Mouse (Mus musculus): ENCODE data around the gene Cav1. TPM values are rescaled to one million over a fixed set of nuclear protein-coding genes. Genes with fewer than 3 reads are reported as not detected.

Gene Cav1
- polyA plus RNA-seq, 1 experiment, result 61.8 TPM

GRCm38 (mm10) chr6:17377371-17377770 lies 71.2 kb downstream of the Cav1 start:
- H3K27ac ChIP-seq (ENCODE audit: insufficient read depth, low read length), result no peak overlapping the region
- no peaks in the 10 kb centered on the region for H3K4me1 ChIP-seq (ENCODE audit: control insufficient read depth, insufficient read depth, insufficient read length)
- TF ChIP-seq CTCF (IDR thresholded peaks at IDR 0.05; ENCODE audit: extremely low read depth, insufficient read depth, insufficient read length, insufficient replicate concordance) (no peak), POLR2A (IDR thresholded peaks at IDR 0.05; ENCODE audit: low read depth, low read length) (no peak)
- no peaks in the 10 kb centered on the region for H3K36me3 ChIP-seq (ENCODE audit: control insufficient read depth, insufficient read depth, low read length)
- WGBS, result 82% methylated on average over 2 of the region's 2 CpGs
- DNase-seq (ENCODE audit: low read depth in 1 of 2, low spot score in 2 of 2), result no peak
- no peak overlapping the region for H3K4me3 ChIP-seq (ENCODE audit: extremely low read depth, insufficient read depth, insufficient read length)
- no peaks in the 10 kb centered on the region for H3K27me3 ChIP-seq (ENCODE audit: control insufficient read depth, insufficient read depth, low read length)

GRCm38 (mm10) chr6:17380102-17380501 lies 74.0 kb downstream of the Cav1 start:
- TF ChIP-seq CTCF (IDR thresholded peaks at IDR 0.05; ENCODE audit: extremely low read depth, insufficient read depth, insufficient read length, insufficient replicate concordance) (no peak), POLR2A (IDR thresholded peaks at IDR 0.05; ENCODE audit: low read depth, low read length) (no peak)
- WGBS, result 92% methylated on average over 3 of the region's 3 CpGs
- Histone ChIP-seq H3K4me3 (ENCODE audit: extremely low read depth, insufficient read depth, insufficient read length) (no peak overlapping the region), H3K4me1 (ENCODE audit: control insufficient read depth, insufficient read depth, insufficient read length) (no peaks in the 10 kb centered on the region), H3K27ac (ENCODE audit: insufficient read depth, low read length) (no peak overlapping the region), H3K27me3 (ENCODE audit: control insufficient read depth, insufficient read depth, low read length) (no peaks in the 10 kb centered on the region), H3K36me3 (ENCODE audit: control insufficient read depth, insufficient read depth, low read length) (no peaks in the 10 kb centered on the region)
- DNase-seq (ENCODE audit: low read depth in 1 of 2, low spot score in 2 of 2), result no peak

- no peaks in the 10 kb centered on the region for H3K27me3 ChIP-seq (ENCODE audit: control insufficient read depth, insufficient read depth, low read length)
- TF ChIP-seq CTCF (IDR thresholded peaks at IDR 0.05; ENCODE audit: extremely low read depth, insufficient read depth, insufficient read length, insufficient replicate concordance) (no peak), POLR2A (IDR thresholded peaks at IDR 0.05; ENCODE audit: low read depth, low read length) (no peak)
- H3K4me1 ChIP-seq (ENCODE audit: control insufficient read depth, insufficient read depth, insufficient read length), result no peaks in the 10 kb centered on the region
- WGBS, result 84% methylated on average over 6 of the region's 6 CpGs
- no peaks in the 10 kb centered on the region for H3K36me3 ChIP-seq (ENCODE audit: control insufficient read depth, insufficient read depth, low read length)
- DNase-seq (ENCODE audit: low read depth in 1 of 2, low spot score in 2 of 2), result no peak
- no peak overlapping the region for H3K27ac ChIP-seq (ENCODE audit: insufficient read depth, low read length)
- no peak overlapping the region for H3K4me3 ChIP-seq (ENCODE audit: extremely low read depth, insufficient read depth, insufficient read length)
Observed at GRCm38 (mm10) chr6:17381690-17382089, 75.6 kb downstream of the Cav1 start.

GRCm38 (mm10) chr6:17385531-17385930 lies 79.4 kb downstream of the Cav1 start:
- H3K36me3 ChIP-seq (ENCODE audit: control insufficient read depth, insufficient read depth, low read length), result no peaks in the 10 kb centered on the region
- H3K27ac ChIP-seq (ENCODE audit: insufficient read depth, low read length), result no peak overlapping the region
- H3K4me1 ChIP-seq (ENCODE audit: control insufficient read depth, insufficient read depth, insufficient read length), result no peaks in the 10 kb centered on the region
- no peak for DNase-seq (ENCODE audit: low read depth in 1 of 2, low spot score in 2 of 2)
- H3K4me3 ChIP-seq (ENCODE audit: extremely low read depth, insufficient read depth, insufficient read length), result no peak overlapping the region
- no peaks in the 10 kb centered on the region for H3K27me3 ChIP-seq (ENCODE audit: control insufficient read depth, insufficient read depth, low read length)
- TF ChIP-seq POLR2A (IDR thresholded peaks at IDR 0.05; ENCODE audit: low read depth, low read length) (no peak), CTCF (IDR thresholded peaks at IDR 0.05; ENCODE audit: extremely low read depth, insufficient read depth, insufficient read length, insufficient replicate concordance) (no peak)
- WGBS, result 38% methylated on average over 5 of the region's 5 CpGs

- WGBS, result 90% methylated on average over 2 of the region's 2 CpGs
- TF ChIP-seq CTCF (IDR thresholded peaks at IDR 0.05; ENCODE audit: extremely low read depth, insufficient read depth, insufficient read length, insufficient replicate concordance) (no peak), POLR2A (IDR thresholded peaks at IDR 0.05; ENCODE audit: low read depth, low read length) (no peak)
- H3K4me3 ChIP-seq (ENCODE audit: extremely low read depth, insufficient read depth, insufficient read length), result no peak overlapping the region
- H3K27ac ChIP-seq (ENCODE audit: insufficient read depth, low read length), result no peak overlapping the region
- H3K4me1 ChIP-seq (ENCODE audit: control insufficient read depth, insufficient read depth, insufficient read length), result no peaks in the 10 kb centered on the region
- H3K36me3 ChIP-seq (ENCODE audit: control insufficient read depth, insufficient read depth, low read length), result no peaks in the 10 kb centered on the region
- DNase-seq (ENCODE audit: low read depth in 1 of 2, low spot score in 2 of 2), result no peak
- H3K27me3 ChIP-seq (ENCODE audit: control insufficient read depth, insufficient read depth, low read length), result no peaks in the 10 kb centered on the region
Observed at GRCm38 (mm10) chr6:17387991-17388710, 82.0 kb downstream of the Cav1 start.

Other genes starting within 250 kb of the Cav1 start
- 20.7 and 22.6 TPM in 2 replicates for gene Tes, start 241.2 kb upstream of the Cav1 start, polyA plus RNA-seq (2012; rRNA removed)
- 6.8 and 9.1 TPM in 2 replicates for gene Cav2, start 25.1 kb upstream of the Cav1 start, polyA plus RNA-seq (2012; rRNA removed)
- gene Met, start 157.5 kb downstream of the Cav1 start, polyA plus RNA-seq (2012; rRNA removed), result 2.0 and 2.3 TPM in 2 replicates

Measured in spleen, adult 2 months (tissue).